Mouse (Mus musculus) CH12.LX (cell line): ENCODE data around the gene Ndufv1. TPM values are rescaled to one million over a fixed set of nuclear protein-coding genes. Genes with fewer than 3 reads are reported as not detected.

Experiments used
- DNase-seq: peaks from one replicate; pipeline ENCODE4 v3.0.0-alpha.2; 2013; ENCODE audit errors: extremely low read depth
- H3K27ac ChIP-seq: 2 replicates; pipeline ENCODE4 v1.5.1; 2012; ENCODE audit warnings: low read depth, mild to moderate bottlenecking, control low read depth, moderate library complexity; ENCODE audit not compliant: insufficient read depth
- H3K27me3 ChIP-seq: replicated peaks from 2 replicates; pipeline ENCODE3; 2012; ENCODE audit warnings: inconsistent platforms
- H3K36me3 ChIP-seq, 2 experiments: replicated peaks in 1 of 2; 2 replicates each; pipeline versions ENCODE3 to v1.6.1; 2012; ENCODE audit warnings: inconsistent platforms in 1 of 2, low read length in 1 of 2, mild to moderate bottlenecking in 1 of 2, mixed read lengths in 1 of 2, moderate library complexity in 1 of 2; ENCODE audit not compliant: control insufficient read depth in 1 of 2, insufficient read depth in 1 of 2
- H3K4me1 ChIP-seq, 2 experiments: 2 replicates each; pipeline ENCODE4 v1.6.1; 2012; ENCODE audit warnings: inconsistent platforms in 1 of 2, moderate library complexity in 1 of 2; ENCODE audit not compliant: insufficient read depth in 2 of 2, control insufficient read depth in 1 of 2
- H3K4me2 ChIP-seq: 2 replicates; pipeline ENCODE4 v1.6.1; 2012; ENCODE audit warnings: low read depth, mild to moderate bottlenecking, control low read depth; ENCODE audit not compliant: poor library complexity, insufficient read depth, severe bottlenecking
- H3K4me3 ChIP-seq, 3 experiments: fragments of 150-350 bp in 1 of 3; sonication (generic) in 1 of 3; replicated peaks in 1 of 3; 2 replicates each; pipeline versions ENCODE3 to v1.5.1; 2011 to 2012; ENCODE audit warnings: low read depth in 2 of 3, low read length in 2 of 3, mild to moderate bottlenecking in 2 of 3, moderate library complexity in 2 of 3, control low read depth in 1 of 3, improper control_type of control experiment in 1 of 3, inconsistent platforms in 1 of 3, mixed read lengths in 1 of 3; ENCODE audit not compliant: poor library complexity in 1 of 3
- H3K79me2 ChIP-seq: replicated peaks from 2 replicates; pipeline ENCODE4 v1.6.1; 2012; ENCODE audit warnings: mild to moderate bottlenecking, moderate library complexity; ENCODE audit not compliant: control insufficient read depth, poor library complexity, insufficient read depth, severe bottlenecking; ENCODE audit errors: extremely low read depth
- H3K9ac ChIP-seq: 2 replicates; pipeline ENCODE4 v1.6.1; 2012; ENCODE audit warnings: low read depth, mild to moderate bottlenecking, control low read depth, moderate library complexity; ENCODE audit not compliant: insufficient read depth
- H3K9me3 ChIP-seq: replicated peaks from 2 replicates; pipeline ENCODE3; 2012; ENCODE audit warnings: low read length, inconsistent platforms, mixed read lengths
- BHLHE40 ChIP-seq: IDR thresholded peaks from 2 replicates; pipeline ENCODE4 v1.6.1; 2011; ENCODE audit warnings: mild to moderate bottlenecking, low read depth, low read length, improper control_type of control experiment
- CHD2 ChIP-seq: IDR thresholded peaks from 2 replicates; pipeline ENCODE4 v1.6.1; 2011; ENCODE audit warnings: low read length, improper control_type of control experiment
- E2F4 ChIP-seq: IDR thresholded peaks from 2 replicates; pipeline ENCODE4 v1.6.1; 2011; ENCODE audit warnings: low read depth, low read length, improper control_type of control experiment; ENCODE audit not compliant: insufficient replicate concordance
- EP300 ChIP-seq: IDR thresholded peaks from 2 replicates; pipeline ENCODE4 v1.6.1; 2011; ENCODE audit warnings: low read length, improper control_type of control experiment
- ETS1 ChIP-seq: conservative IDR thresholded peaks from 2 replicates; pipeline ENCODE4 v1.6.1; 2012; ENCODE audit warnings: low read depth, mild to moderate bottlenecking, inconsistent platforms, low read length, improper control_type of control experiment, moderate library complexity
- HCFC1 ChIP-seq: IDR thresholded peaks from 2 replicates; pipeline ENCODE4 v1.6.1; 2012; ENCODE audit warnings: low read depth, mild to moderate bottlenecking, inconsistent platforms, low read length, improper control_type of control experiment
- IRF4 ChIP-seq: IDR thresholded peaks from 2 replicates; pipeline ENCODE4 v1.6.1; 2014; ENCODE audit warnings: low read depth, mild to moderate bottlenecking, inconsistent platforms, low read length, improper control_type of control experiment
- JUN ChIP-seq: IDR thresholded peaks from 2 replicates; pipeline ENCODE4 v1.6.1; 2011; ENCODE audit warnings: low read depth, mild to moderate bottlenecking, low read length, improper control_type of control experiment, moderate library complexity; ENCODE audit not compliant: insufficient read depth
- JUND ChIP-seq: conservative IDR thresholded peaks from 2 replicates; pipeline ENCODE4 v1.6.1; 2011; ENCODE audit warnings: low read depth, low read length, improper control_type of control experiment
- MAFK ChIP-seq: IDR thresholded peaks from 2 replicates; pipeline ENCODE4 v1.6.1; 2011; ENCODE audit warnings: low read length, improper control_type of control experiment; ENCODE audit not compliant: insufficient replicate concordance
- MAX ChIP-seq: IDR thresholded peaks from 2 replicates; pipeline ENCODE4 v1.6.1; 2011; ENCODE audit warnings: low read length, improper control_type of control experiment
- MEF2A ChIP-seq: IDR thresholded peaks from 2 replicates; pipeline ENCODE4 v1.6.1; 2014; ENCODE audit warnings: low read depth, mild to moderate bottlenecking, inconsistent platforms, low read length, improper control_type of control experiment, borderline replicate concordance
- MXI1 ChIP-seq: IDR thresholded peaks from 2 replicates; pipeline ENCODE4 v1.6.1; 2011; ENCODE audit warnings: mild to moderate bottlenecking, low read depth, low read length, improper control_type of control experiment
- MYC ChIP-seq: IDR thresholded peaks from 2 replicates; pipeline ENCODE4 v1.6.1; 2011; ENCODE audit warnings: low read depth, mild to moderate bottlenecking, improper control_type of control experiment, low read length
- NELFE ChIP-seq: IDR thresholded peaks from 2 replicates; pipeline ENCODE4 v1.6.1; 2011; ENCODE audit warnings: low read depth, low read length, improper control_type of control experiment
- NRF1 ChIP-seq: IDR thresholded peaks from 2 replicates; pipeline ENCODE4 v1.6.1; 2014; ENCODE audit warnings: low read depth, mild to moderate bottlenecking, inconsistent platforms, low read length, improper control_type of control experiment, moderate library complexity
- PAX5 ChIP-seq: IDR thresholded peaks from 2 replicates; pipeline ENCODE4 v1.6.1; 2012; ENCODE audit warnings: low read length, inconsistent platforms, mixed read lengths
- POLR2A ChIP-seq: IDR thresholded peaks from 2 replicates; pipeline ENCODE4 v1.6.1; 2011; ENCODE audit warnings: low read depth, mild to moderate bottlenecking, improper control_type of control experiment, low read length
- POLR2AphosphoS2 ChIP-seq: IDR thresholded peaks from 2 replicates; pipeline ENCODE4 v1.6.1; 2011; ENCODE audit warnings: low read depth, low read length, improper control_type of control experiment
- RAD21 ChIP-seq: IDR thresholded peaks from 2 replicates; pipeline ENCODE4 v1.6.1; 2011; ENCODE audit warnings: low read depth, mild to moderate bottlenecking, low read length, improper control_type of control experiment, moderate library complexity
- SIN3A ChIP-seq: IDR thresholded peaks from 2 replicates; pipeline ENCODE4 v1.6.1; 2012; ENCODE audit warnings: low read length, improper control_type of control experiment, inconsistent platforms
- SMC3 ChIP-seq: IDR thresholded peaks from 2 replicates; pipeline ENCODE4 v1.6.1; 2011; ENCODE audit warnings: low read depth, low read length, improper control_type of control experiment
- TBP ChIP-seq: conservative IDR thresholded peaks from 2 replicates; pipeline ENCODE4 v1.6.1; 2011; ENCODE audit warnings: low read depth, low read length, improper control_type of control experiment
- TCF12 ChIP-seq: IDR thresholded peaks from 2 replicates; pipeline ENCODE4 v1.6.1; 2014; ENCODE audit warnings: low read depth, mild to moderate bottlenecking, inconsistent platforms, low read length, improper control_type of control experiment
- UBTF ChIP-seq: IDR thresholded peaks from 2 replicates; pipeline ENCODE4 v1.6.1; 2012; ENCODE audit warnings: low read depth, mild to moderate bottlenecking, inconsistent platforms, low read length, improper control_type of control experiment, moderate library complexity
- USF1 ChIP-seq: IDR thresholded peaks from 2 replicates; pipeline ENCODE4 v1.6.1; 2014; ENCODE audit warnings: low read depth, mild to moderate bottlenecking, inconsistent platforms, low read length, improper control_type of control experiment
- USF2 ChIP-seq: conservative IDR thresholded peaks from 2 replicates; pipeline ENCODE4 v1.6.1; 2011; ENCODE audit warnings: low read depth, low read length, improper control_type of control experiment
- ZC3H11A ChIP-seq: IDR thresholded peaks from 2 replicates; pipeline ENCODE4 v1.6.1; 2012; ENCODE audit warnings: low read depth, mild to moderate bottlenecking, inconsistent platforms, low read length, improper control_type of control experiment
- ZKSCAN1 ChIP-seq: IDR thresholded peaks from 2 replicates; pipeline ENCODE4 v1.6.1; 2012; ENCODE audit warnings: low read depth, inconsistent platforms, low read length, improper control_type of control experiment, borderline replicate concordance
- ZMIZ1 ChIP-seq: IDR thresholded peaks from 2 replicates; pipeline ENCODE4 v1.6.1; 2012; ENCODE audit warnings: low read depth, mild to moderate bottlenecking, inconsistent platforms, low read length, improper control_type of control experiment
- ZNF384 ChIP-seq: IDR thresholded peaks from 2 replicates; pipeline ENCODE4 v1.6.1; 2012; ENCODE audit warnings: low read depth, low read length, improper control_type of control experiment, inconsistent platforms
- dilution Hi-C: fragments of 300-500 bp; cut with MboI; formaldehyde crosslinking; loops from 2 replicates; pipeline ENCODE4 v1.14.3; 2020; ENCODE audit warnings: low sequenced_read_pairs; ENCODE audit not compliant: extremely low pct_unique_long_range_greater_than_20kb, extremely low pct_ligation_motif_present
- in situ Hi-C: fragments of 300-500 bp; cut with MboI; formaldehyde crosslinking; loops from 3 replicates; pipeline ENCODE4 v1.14.3; 2019; ENCODE audit warnings: low sequenced_read_pairs, low pct_ligation_motif_present, low pct_unique_long_range_greater_than_20kb, mixed read lengths
- polyA plus RNA-seq: library from polyadenylated mRNA; unstranded; fragments of >175 nt; gene quantifications from 2 replicates; pipeline ENCODE4 v1.2.1, GENCODE M21; 2012; ENCODE audit warnings: low read depth; ENCODE audit not compliant: insufficient read length
- total RNA-seq, 2 experiments: library from RNA; depleted of rRNA; stranded (reverse); fragments of 300-350 nt in 1 of 2; fragments of >200 nt in 1 of 2; gene quantifications; 2 replicates each; pipeline ENCODE4 v1.2.3; 2012 to 2014

Ndufv1 gene
- total and polyA plus RNA-seq, 3 experiments, result 119 to 183 (median 133) TPM

- peaks cover 4 to 12% of the 10 kb centered on the region in 2 experiments for H3K4me1 ChIP-seq
- in situ Hi-C loops (no loop called here), dilution Hi-C loops (no loop called here)
- H3K4me2 ChIP-seq, result no peak overlapping the region
- no peaks in the 10 kb centered on the region for H3K79me2 ChIP-seq
- no peaks in the 10 kb centered on the region for H3K9me3 ChIP-seq
- TF ChIP-seq NRF1 (no peak), JUN (no peak), ZMIZ1 (no peak), NELFE (no peak), UBTF (no peak), TCF12 (no peak), EP300 (no peak), RAD21 (no peak), JUND (no peak), E2F4 (no peak), MXI1 (no peak), POLR2AphosphoS2 (no peak), ZC3H11A (no peak), IRF4 (no peak), CHD2 (no peak), BHLHE40 (no peak), SIN3A (no peak), MEF2A (no peak), MAX (no peak)
- no peaks in the 10 kb centered on the region for H3K27me3 ChIP-seq
- no peak overlapping the region for H3K27ac ChIP-seq
- no peak overlapping the region for H3K4me3 ChIP-seq
- H3K9ac ChIP-seq, result no peak overlapping the region
- H3K36me3 ChIP-seq, result peaks cover 56 to 89% of the 10 kb centered on the region in 2 experiments
- DNase-seq, result no peak
These were observed 6.6 kb downstream of the Ndufv1 start for GRCm38 (mm10) chr19:4005971-4006370.

- H3K79me2 ChIP-seq, result no peaks in the 10 kb centered on the region
- peaks cover 53 to 81% of the 10 kb centered on the region in 2 experiments for H3K36me3 ChIP-seq
- TF ChIP-seq USF2 (no peak), PAX5 (no peak), ZKSCAN1 (no peak), USF1 (no peak), HCFC1 (no peak), MYC (no peak), UBTF (no peak), ZNF384 (no peak), EP300 (no peak), POLR2A (no peak), MAFK (no peak), BHLHE40 (no peak), TBP (no peak), ZC3H11A (no peak), ETS1 (no peak), IRF4 (no peak), ZMIZ1 (no peak), RAD21 (no peak), SMC3 (no peak)
- TF ChIP-seq, all 38 proteins: peak for 0
- Histone ChIP-seq H3K9me3 (no peaks in the 10 kb centered on the region), H3K9ac (no peak overlapping the region), H3K4me1 (peaks cover 5 to 12% of the 10 kb centered on the region in 2 experiments), H3K4me3 (no peak overlapping the region), H3K27me3 (no peaks in the 10 kb centered on the region), H3K4me2 (no peak overlapping the region), H3K27ac (no peak overlapping the region)
- dilution Hi-C loops, result no loop called here
- in situ Hi-C loops, result no loop called here
- no peak for DNase-seq
These were observed 7.5 kb downstream of the Ndufv1 start for GRCm38 (mm10) chr19:4005091-4005490.
